Mouse (Mus musculus): ENCODE measurements at regions not wholly inside any gene's neighbourhood (a gene's known extent, or its start where the extent isn't known, plus 50 kb on each side); places are given as distances from the start of the nearest gene placed in this dataset.
A peak's percentile ranks its signal among the peaks of the same experiment; 100 is the strongest.

DNA sequence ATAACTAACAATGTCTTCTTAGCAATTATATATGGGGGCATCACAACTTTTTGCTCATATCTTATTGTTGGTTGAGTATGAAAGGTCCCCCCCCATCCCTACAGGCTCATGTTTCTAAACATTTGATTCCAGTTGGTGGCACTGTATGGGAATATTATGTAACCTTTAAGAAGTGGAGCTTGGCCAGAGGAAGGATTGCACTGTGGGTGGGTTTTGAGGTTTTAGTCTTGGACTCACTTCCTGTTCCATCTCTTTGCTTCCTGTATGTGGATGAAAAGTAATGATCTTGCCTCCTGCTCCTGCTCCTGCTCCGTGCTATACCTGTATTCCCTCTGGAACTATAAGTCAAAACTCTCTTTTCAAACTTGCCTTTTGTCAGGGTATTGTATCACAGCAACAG is 778.2 kb upstream of the Lrrc6 start:
- TF ChIP-seq MAX (IDR thresholded peaks at IDR 0.05), result no peak
- no peak for TF ChIP-seq CTCF (IDR thresholded peaks at IDR 0.05; ENCODE audit: control insufficient read depth, insufficient read depth, insufficient read length)
- TF ChIP-seq MYOD1 (IDR thresholded peaks at IDR 0.05; ENCODE audit: control insufficient read depth, insufficient read length, low read depth), result no peak
- TF ChIP-seq MYOG (IDR thresholded peaks at IDR 0.05; ENCODE audit: control insufficient read depth, extremely low read depth, insufficient read length), result no peak
- TF ChIP-seq USF1 (IDR thresholded peaks at IDR 0.05; ENCODE audit: low read depth), result no peak
- TF ChIP-seq CEBPB (IDR thresholded peaks at IDR 0.05; ENCODE audit: low read depth), result no peak
- no peak for TF ChIP-seq FOSL1 (IDR thresholded peaks at IDR 0.05; ENCODE audit: insufficient read depth, low read length, poor library complexity, severe bottlenecking)
- Histone ChIP-seq H3K79me2 (ENCODE audit: control insufficient read depth, insufficient read depth) (no peaks in the 10 kb centered on the region), H3K36me3 (ENCODE audit: control insufficient read depth, insufficient read depth) (no peaks in the 10 kb centered on the region), H3ac (ENCODE audit: control insufficient read depth, insufficient read length, low read depth) (no peak overlapping the region), H3K79me3 (ENCODE audit: low read depth) (no peaks in the 10 kb centered on the region), H3K27me3 (ENCODE audit: control insufficient read depth, insufficient read depth, insufficient read length) (no peaks in the 10 kb centered on the region), H3K4me3 (ENCODE audit: insufficient read depth, poor library complexity, severe bottlenecking) (no peak overlapping the region)

DNA sequence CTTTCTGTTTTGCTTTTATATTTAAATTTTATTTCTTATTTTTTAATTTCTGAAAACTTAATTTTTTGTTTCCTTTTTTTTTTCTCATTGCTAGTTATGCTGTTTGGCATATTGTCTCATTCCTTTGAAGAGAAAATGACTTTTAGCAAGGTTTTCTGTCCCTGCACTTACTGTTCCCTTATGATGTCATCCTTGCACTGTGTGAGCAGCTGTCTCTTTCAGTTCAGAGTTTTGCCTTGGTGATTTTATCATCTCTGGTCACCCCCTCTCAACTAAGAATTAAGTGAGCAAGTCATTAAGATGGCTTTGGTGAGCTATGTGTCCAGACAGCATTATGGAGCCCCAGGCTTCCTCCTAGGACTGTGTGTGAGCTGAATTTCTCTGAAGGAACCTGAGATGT is 774.3 kb upstream of the Lrrc6 start:
- Histone ChIP-seq H3K27me3 (ENCODE audit: control insufficient read depth, insufficient read depth, insufficient read length) (no peaks in the 10 kb centered on the region), H3K4me3 (ENCODE audit: insufficient read depth, poor library complexity, severe bottlenecking) (no peak overlapping the region), H3ac (ENCODE audit: control insufficient read depth, insufficient read length, low read depth) (peak overlapping the region; percentile 1), H3K36me3 (ENCODE audit: control insufficient read depth, insufficient read depth) (no peaks in the 10 kb centered on the region), H3K79me3 (ENCODE audit: low read depth) (no peaks in the 10 kb centered on the region), H3K79me2 (ENCODE audit: control insufficient read depth, insufficient read depth) (no peaks in the 10 kb centered on the region)
- TF ChIP-seq MYOD1 (IDR thresholded peaks at IDR 0.05; ENCODE audit: control insufficient read depth, insufficient read length, low read depth) (peak; percentile 95), MAX (IDR thresholded peaks at IDR 0.05) (no peak)

DNA sequence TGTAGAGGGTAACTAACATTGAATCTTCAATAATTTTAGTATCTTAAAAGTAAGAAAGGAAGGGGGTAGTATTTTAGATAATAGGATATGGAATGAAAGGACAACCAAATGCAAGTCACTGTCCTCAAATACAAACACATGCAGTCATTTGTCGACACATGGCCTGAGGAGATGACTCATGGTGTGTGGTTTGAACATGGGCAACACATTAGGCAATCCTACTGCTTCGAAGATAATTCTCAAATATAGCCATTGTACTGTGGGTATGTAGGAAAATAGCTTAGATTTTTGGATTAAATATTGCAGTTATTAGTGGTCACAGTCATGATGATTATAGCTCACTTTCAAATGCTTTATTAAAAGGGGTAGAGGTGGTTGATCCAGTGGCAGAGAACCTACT is 771.7 kb upstream of the Lrrc6 start:
- TF ChIP-seq MYOD1 (IDR thresholded peaks at IDR 0.05; ENCODE audit: control insufficient read depth, insufficient read length, low read depth) (peak; percentile 89), FOSL1 (IDR thresholded peaks at IDR 0.05; ENCODE audit: insufficient read depth, low read length, poor library complexity, severe bottlenecking) (peak; percentile 99), USF1 (IDR thresholded peaks at IDR 0.05; ENCODE audit: low read depth) (peak; percentile 50), MYOG (IDR thresholded peaks at IDR 0.05; ENCODE audit: control insufficient read depth, extremely low read depth, insufficient read length) (no peak), MAX (IDR thresholded peaks at IDR 0.05) (peak; percentile 99), CEBPB (IDR thresholded peaks at IDR 0.05; ENCODE audit: low read depth) (peak; percentile 100), CTCF (IDR thresholded peaks at IDR 0.05; ENCODE audit: control insufficient read depth, insufficient read depth, insufficient read length) (no peak)
- Histone ChIP-seq H3K36me3 (ENCODE audit: control insufficient read depth, insufficient read depth) (no peaks in the 10 kb centered on the region), H3ac (ENCODE audit: control insufficient read depth, insufficient read length, low read depth) (no peak overlapping the region), H3K79me3 (ENCODE audit: low read depth) (no peaks in the 10 kb centered on the region), H3K27me3 (ENCODE audit: control insufficient read depth, insufficient read depth, insufficient read length) (no peaks in the 10 kb centered on the region), H3K4me3 (ENCODE audit: insufficient read depth, poor library complexity, severe bottlenecking) (no peak overlapping the region), H3K79me2 (ENCODE audit: control insufficient read depth, insufficient read depth) (no peaks in the 10 kb centered on the region)

DNA sequence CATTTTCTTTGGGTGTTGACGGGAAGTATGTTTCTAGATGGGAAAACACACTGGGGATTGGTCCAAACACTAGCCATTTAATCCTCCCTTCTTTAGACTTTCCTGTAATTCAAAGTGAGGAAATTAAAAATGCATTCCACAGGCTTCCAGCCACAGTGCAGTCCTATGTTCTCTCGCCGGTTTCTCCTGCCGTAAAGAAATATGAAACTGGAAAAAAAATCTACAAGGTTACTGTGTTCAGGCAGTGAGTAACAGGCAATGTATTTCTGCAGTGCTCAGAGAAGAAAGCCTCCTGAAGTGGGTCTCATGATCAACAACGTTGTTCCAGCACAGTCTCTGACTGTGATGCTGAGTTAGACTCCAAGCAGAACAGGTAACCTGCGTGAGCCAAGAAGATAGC is 763.0 kb upstream of the Lrrc6 start:
- no peaks in the 10 kb centered on the region for H3K36me3 ChIP-seq (ENCODE audit: control insufficient read depth, insufficient read depth)
- TF ChIP-seq FOSL1 (IDR thresholded peaks at IDR 0.05; ENCODE audit: insufficient read depth, low read length, poor library complexity, severe bottlenecking) (no peak), MAX (IDR thresholded peaks at IDR 0.05) (no peak), CEBPB (IDR thresholded peaks at IDR 0.05; ENCODE audit: low read depth) (no peak), CTCF (IDR thresholded peaks at IDR 0.05; ENCODE audit: control insufficient read depth, insufficient read depth, insufficient read length) (no peak), MYOG (IDR thresholded peaks at IDR 0.05; ENCODE audit: control insufficient read depth, extremely low read depth, insufficient read length) (no peak), MYOD1 (IDR thresholded peaks at IDR 0.05; ENCODE audit: control insufficient read depth, insufficient read length, low read depth) (no peak), USF1 (IDR thresholded peaks at IDR 0.05; ENCODE audit: low read depth) (no peak)
- H3K79me3 ChIP-seq (ENCODE audit: low read depth), result no peaks in the 10 kb centered on the region
- no peak overlapping the region for H3ac ChIP-seq (ENCODE audit: control insufficient read depth, insufficient read length, low read depth)
- H3K27me3 ChIP-seq (ENCODE audit: control insufficient read depth, insufficient read depth, insufficient read length), result no peaks in the 10 kb centered on the region
- H3K79me2 ChIP-seq (ENCODE audit: control insufficient read depth, insufficient read depth), result no peaks in the 10 kb centered on the region
- no peak overlapping the region for H3K4me3 ChIP-seq (ENCODE audit: insufficient read depth, poor library complexity, severe bottlenecking)

DNA sequence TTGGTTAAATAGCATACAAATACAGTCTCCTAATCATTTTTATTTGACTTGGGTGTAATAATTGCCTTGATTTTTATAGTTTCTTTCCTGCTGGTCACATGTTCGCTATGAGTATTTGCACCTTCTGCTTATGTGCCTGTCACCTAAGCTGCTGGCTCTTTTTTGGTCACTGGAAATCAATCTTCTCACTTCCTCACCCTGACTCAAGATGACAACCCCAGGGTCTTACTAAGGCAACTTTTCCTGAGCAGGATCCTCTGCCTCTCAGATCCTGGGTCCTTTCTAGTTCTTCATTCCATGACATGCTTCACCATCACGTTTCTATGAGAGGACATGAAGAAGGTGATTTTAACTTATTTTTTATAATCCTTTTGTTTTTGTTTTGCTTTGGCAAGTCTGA is 762.6 kb upstream of the Lrrc6 start:
- TF ChIP-seq CEBPB (IDR thresholded peaks at IDR 0.05; ENCODE audit: low read depth) (no peak), MAX (IDR thresholded peaks at IDR 0.05) (no peak), MYOD1 (IDR thresholded peaks at IDR 0.05; ENCODE audit: control insufficient read depth, insufficient read length, low read depth) (no peak), FOSL1 (IDR thresholded peaks at IDR 0.05; ENCODE audit: insufficient read depth, low read length, poor library complexity, severe bottlenecking) (no peak), MYOG (IDR thresholded peaks at IDR 0.05; ENCODE audit: control insufficient read depth, extremely low read depth, insufficient read length) (no peak), USF1 (IDR thresholded peaks at IDR 0.05; ENCODE audit: low read depth) (no peak), CTCF (IDR thresholded peaks at IDR 0.05; ENCODE audit: control insufficient read depth, insufficient read depth, insufficient read length) (no peak)
- H3K79me3 ChIP-seq (ENCODE audit: low read depth), result no peaks in the 10 kb centered on the region

DNA sequence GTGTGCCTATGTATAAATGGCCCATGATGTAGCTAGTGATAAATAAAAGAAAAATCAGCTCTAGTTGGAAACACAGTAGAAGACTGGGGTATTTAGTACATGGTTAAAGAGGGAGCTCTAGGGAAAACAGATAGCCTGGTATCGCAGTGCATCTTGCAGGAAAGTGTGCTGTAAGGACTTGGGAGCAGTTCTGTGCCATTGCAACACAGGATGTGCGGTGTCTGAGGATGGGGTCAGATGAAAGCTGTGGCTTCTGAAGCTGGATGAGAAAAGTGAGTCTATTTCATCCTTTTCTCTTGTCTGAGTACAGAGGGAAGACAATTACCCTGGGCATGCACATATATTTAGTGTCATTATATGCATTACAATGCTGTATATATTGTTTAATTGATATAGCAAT is 761.6 kb upstream of the Lrrc6 start:
- no peak overlapping the region for H3ac ChIP-seq (ENCODE audit: control insufficient read depth, insufficient read length, low read depth)
- no peaks in the 10 kb centered on the region for H3K79me3 ChIP-seq (ENCODE audit: low read depth)
- H3K4me3 ChIP-seq (ENCODE audit: insufficient read depth, poor library complexity, severe bottlenecking), result no peak overlapping the region
- no peaks in the 10 kb centered on the region for H3K79me2 ChIP-seq (ENCODE audit: control insufficient read depth, insufficient read depth)
- H3K27me3 ChIP-seq (ENCODE audit: control insufficient read depth, insufficient read depth, insufficient read length), result no peaks in the 10 kb centered on the region
- H3K36me3 ChIP-seq (ENCODE audit: control insufficient read depth, insufficient read depth), result no peaks in the 10 kb centered on the region
- TF ChIP-seq CTCF (IDR thresholded peaks at IDR 0.05; ENCODE audit: control insufficient read depth, insufficient read depth, insufficient read length) (no peak), CEBPB (IDR thresholded peaks at IDR 0.05; ENCODE audit: low read depth) (no peak), USF1 (IDR thresholded peaks at IDR 0.05; ENCODE audit: low read depth) (no peak), MYOG (IDR thresholded peaks at IDR 0.05; ENCODE audit: control insufficient read depth, extremely low read depth, insufficient read length) (no peak), MYOD1 (IDR thresholded peaks at IDR 0.05; ENCODE audit: control insufficient read depth, insufficient read length, low read depth) (no peak), FOSL1 (IDR thresholded peaks at IDR 0.05; ENCODE audit: insufficient read depth, low read length, poor library complexity, severe bottlenecking) (no peak), MAX (IDR thresholded peaks at IDR 0.05) (no peak)

More for the DNA sequence above, 762.6 kb upstream of the Lrrc6 start:
- Histone ChIP-seq H3K79me2 (ENCODE audit: control insufficient read depth, insufficient read depth) (no peaks in the 10 kb centered on the region), H3ac (ENCODE audit: control insufficient read depth, insufficient read length, low read depth) (no peak overlapping the region), H3K4me3 (ENCODE audit: insufficient read depth, poor library complexity, severe bottlenecking) (no peak overlapping the region), H3K36me3 (ENCODE audit: control insufficient read depth, insufficient read depth) (no peaks in the 10 kb centered on the region), H3K27me3 (ENCODE audit: control insufficient read depth, insufficient read depth, insufficient read length) (no peaks in the 10 kb centered on the region)
